Mouse (Mus musculus): ENCODE results near the gene Ctla4.

The Ctla4 gene

DNA sequence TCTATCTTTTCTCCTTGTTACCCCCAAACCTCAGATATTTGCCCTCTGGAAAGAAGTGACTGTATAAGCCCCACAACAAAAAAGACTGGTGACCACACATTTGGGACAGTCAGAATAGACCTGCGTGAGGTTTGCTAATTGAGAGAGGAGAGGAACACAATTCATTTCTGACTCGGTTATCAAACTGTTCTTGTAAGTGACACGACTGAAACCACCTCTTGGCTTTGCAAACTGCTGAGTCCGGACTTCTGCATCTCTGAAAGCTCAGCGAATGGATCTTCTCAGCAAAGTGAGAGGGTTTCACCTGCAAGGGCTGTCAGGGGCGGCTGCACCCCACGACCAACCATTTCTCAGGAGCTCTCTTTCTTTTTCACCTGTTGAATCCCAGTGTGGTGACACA lies 43.6 kb downstream of the Ctla4 start:
- no peak for DNase-seq

GRCm38 (mm10) chr1:60935968-60936581 lies 49.3 kb downstream of the Ctla4 start:
- no peak for DNase-seq

GRCm38 (mm10) chr1:60936963-60937711 lies 50.3 kb downstream of the Ctla4 start:
- DNase-seq, result no peak

DNA sequence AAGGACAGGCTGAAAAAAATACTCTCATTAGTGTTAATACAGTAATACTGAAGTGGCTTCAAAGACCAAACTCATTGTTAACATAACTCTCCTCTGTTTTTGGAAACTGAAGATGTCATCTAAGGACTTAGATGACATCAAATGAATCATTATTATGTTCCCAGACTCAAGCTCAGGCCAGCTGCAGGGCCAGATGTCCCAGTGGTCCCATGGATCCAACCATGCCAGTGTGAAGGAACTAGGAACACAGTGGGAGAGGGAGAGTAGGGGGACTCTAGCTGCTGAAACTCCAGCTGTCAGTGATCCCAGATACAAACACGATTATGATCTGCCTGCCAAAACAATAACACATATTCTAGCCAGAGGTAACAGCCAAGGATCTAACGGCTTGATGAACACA lies 51.5 kb downstream of the Ctla4 start:
- DNase-seq, result no peak

GRCm38 (mm10) chr1:60938974-60939373 lies 52.2 kb downstream of the Ctla4 start:
- DNase-seq, result no peak

DNA sequence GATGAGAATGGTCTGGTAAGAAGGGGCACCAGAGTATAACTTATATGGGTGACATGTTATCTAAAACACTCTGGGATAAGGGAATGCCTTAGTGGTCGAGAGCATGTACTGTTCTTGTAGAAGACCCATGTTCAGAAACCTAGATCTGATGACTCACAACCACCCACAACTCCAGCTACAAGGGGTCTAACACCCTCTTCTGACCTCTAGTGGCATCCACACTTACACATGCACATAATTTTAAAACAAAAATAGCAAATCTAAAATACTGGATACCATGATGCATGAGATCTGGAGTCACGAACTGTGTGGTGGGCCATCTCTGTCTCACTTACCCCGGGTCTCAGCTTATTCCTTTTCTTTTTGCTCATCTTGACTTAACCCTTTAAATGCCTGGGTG lies 53.2 kb downstream of the Ctla4 start:
- DNase-seq, result no peak

DNA sequence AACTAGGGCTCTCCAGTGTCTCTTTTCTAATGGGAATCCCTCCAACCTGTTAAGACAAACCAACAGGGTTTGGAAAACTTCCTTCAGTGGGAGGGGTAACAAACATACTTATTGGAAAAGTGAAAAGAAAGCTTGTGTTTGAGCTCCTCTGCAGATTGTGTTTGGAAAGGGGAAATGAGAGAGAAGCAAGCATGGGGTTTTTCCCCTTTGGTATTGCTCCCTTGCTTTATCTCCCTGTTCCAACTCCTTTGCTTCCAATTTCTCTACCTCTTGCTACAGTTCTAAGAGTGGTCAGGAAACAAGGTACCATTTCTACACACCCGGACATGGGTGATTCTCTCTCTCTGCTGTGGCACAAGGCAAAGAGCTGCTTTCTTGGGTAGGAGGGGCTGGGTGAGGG lies 53.8 kb downstream of the Ctla4 start:
- no peak for DNase-seq

DNA sequence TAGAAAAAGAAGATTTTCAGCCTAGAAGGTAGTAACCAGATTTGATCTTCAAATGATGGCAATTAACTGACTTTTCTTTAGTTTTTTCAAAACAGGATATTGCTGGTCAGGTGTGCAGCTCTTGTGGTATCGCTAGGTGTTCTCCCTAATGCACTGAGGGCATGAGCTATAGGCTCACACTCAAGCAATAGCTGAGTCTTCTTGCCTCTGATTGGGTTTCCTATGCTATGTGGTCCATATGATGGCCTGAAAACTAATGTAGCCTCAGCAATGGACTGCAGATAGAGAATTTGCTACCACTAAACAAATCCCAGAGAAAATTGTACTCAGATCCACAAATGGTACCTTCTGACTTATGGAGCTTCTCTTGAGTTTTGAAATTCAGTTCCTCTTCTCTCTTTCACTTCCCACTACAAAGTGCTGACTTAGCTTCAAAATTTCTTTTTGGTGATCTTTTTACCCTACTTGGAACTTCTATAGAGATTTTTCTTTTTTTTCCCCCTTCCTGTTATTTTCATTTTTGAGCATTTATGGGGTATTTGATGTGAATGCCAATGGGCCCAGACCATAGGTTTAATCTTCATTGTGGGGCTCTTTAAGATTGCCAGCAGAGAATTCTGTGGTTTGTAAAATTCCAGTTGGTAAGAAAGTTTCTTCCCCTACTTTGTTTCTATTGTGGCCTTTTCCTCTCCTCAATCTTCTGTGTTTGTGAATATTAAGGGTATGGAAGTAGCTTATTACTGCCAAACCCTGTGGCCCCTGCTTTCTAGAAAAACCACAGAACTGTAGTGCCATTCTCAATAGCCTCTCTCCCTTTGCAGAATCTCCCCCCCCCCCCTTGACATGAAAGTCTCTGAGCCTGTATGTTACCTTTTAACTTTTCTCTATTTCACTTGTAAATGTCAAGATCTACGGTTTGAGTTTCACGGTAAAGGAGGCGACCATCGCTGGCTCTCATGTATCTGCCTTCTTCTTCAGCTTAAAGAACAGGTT lies 54.6 kb downstream of the Ctla4 start:
- no peak for DNase-seq

DNA sequence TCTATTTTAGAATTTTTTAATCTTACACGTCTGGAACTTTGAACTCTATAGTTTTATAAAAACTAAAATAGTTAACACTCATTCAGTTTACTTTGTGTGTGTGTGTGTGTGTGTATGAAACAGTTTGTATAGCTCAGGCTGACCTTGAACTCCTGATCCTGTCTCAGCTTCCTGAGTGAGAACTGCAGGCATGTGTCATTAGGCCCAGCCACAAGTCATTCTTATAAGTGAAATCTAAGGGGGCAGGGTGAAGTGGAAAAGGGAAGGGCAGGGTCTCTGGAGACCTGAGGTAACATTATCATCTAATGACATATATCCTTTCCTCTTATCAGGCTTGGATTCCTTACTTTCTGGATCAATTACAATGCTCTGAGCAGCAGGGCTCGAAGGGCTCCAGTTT lies 56.1 kb downstream of the Ctla4 start:
- DNase-seq, result no peak

- DNase-seq, result no peak
Measured at GRCm38 (mm10) chr1:60945633-60946401, 59.0 kb downstream of the Ctla4 start.

DNA sequence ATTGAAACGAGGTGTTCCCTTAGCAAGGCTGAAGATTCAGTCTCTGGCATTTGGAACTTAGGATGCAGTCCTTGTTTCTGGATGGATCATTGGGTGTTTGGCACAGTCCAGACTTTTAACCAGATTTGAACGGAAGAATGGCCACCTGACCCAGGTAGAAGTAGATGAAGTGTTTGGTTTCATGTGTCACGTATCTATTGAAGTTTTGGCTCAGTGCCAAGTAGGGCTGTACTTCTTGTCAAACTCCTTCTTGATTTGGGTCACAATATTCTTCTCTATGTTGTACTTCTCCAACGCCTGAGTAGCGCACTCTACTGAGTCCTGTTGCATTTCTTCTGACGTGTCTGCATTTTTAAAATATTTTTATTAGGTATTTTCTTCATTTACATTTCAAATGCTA lies 61.3 kb downstream of the Ctla4 start:
- no peak for DNase-seq

- DNase-seq, result no peak
Measured at GRCm38 (mm10) chr1:60952958-60953357, 66.2 kb downstream of the Ctla4 start.

GRCm38 (mm10) chr1:60953686-60954085 lies 66.9 kb downstream of the Ctla4 start:
- no peak for DNase-seq

DNA sequence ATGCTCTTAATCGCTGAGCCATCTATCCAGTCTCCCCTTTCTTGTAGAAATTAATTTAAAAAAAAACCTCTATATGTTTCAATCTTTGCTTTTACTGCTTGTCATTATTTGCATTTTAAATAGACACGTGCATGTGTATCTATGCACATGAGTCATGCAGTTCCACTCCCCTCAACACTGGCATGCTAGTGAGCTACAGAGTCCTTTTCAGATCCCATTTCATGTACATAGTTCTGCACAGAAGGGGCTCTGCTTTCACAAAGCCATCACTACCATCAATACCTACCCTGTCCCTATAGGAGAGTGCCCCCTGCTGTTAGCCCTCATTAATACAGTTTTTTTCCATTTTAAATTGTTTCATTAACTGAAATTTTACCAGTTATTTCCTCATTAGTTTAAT lies 68.0 kb downstream of the Ctla4 start:
- no peak for DNase-seq

- no peak for DNase-seq
Measured at GRCm38 (mm10) chr1:60955186-60955585, 68.4 kb downstream of the Ctla4 start.

DNA sequence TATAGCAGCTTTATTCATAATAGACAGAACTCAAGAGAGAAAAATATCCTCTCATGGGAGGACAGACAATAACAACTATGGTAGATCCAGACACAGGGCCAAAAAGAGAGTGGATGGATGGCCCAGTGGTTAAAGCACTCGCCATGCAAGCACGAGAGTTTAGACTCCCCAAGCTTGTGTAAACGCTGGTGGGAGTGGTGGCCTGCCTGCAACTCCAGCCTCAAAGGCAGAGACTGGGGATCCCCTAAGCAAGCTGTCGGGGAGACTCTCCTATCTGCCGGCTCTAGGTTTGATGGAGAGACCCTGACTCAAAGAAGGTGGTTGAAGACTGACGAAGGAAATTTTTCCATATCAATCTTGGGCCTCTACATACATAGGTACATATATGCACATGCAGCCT lies 69.4 kb downstream of the Ctla4 start:
- no peak for DNase-seq

DNA sequence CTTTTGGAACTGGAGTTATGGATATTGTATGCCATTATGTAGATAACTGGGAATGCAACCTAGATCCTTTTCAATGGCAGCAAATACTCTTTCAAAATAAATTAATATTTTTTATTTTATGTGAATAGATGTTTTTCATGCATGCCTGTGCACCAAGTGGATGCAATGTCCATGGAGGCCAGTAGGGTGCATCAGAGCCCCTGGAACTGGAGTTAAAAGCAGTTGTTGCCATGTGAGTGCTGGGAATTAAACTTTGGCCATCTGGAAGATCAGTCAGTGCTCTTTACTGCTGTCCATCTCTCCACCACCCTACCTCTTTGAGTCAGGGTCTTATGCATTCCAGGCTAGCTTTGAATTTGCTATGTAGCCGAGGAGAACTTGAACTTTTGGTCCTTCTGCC lies 71.5 kb downstream of the Ctla4 start:
- DNase-seq, result no peak

DNA sequence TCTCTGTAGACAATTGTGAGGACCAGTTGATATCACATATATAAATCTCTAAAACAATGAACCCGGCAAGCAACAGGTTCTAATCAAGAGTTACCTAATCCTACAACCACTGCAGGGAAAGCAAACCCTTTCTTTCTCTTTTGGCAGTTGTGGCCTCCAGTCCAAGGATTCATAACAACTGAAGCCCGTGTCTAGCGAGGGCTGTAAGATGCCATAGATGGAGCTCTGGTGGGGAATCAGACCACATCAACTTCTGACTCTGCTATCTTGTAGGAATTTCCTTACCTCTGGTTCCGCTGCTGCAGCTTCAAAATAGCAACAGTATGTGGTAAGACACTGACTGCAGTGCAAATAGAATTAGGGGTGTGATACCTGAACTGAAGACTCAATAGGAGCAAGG lies 72.4 kb downstream of the Ctla4 start:
- DNase-seq, result no peak

- DNase-seq, result peak; percentile 18
Measured at GRCm38 (mm10) chr1:60960451-60960850, 73.7 kb downstream of the Ctla4 start.

DNA sequence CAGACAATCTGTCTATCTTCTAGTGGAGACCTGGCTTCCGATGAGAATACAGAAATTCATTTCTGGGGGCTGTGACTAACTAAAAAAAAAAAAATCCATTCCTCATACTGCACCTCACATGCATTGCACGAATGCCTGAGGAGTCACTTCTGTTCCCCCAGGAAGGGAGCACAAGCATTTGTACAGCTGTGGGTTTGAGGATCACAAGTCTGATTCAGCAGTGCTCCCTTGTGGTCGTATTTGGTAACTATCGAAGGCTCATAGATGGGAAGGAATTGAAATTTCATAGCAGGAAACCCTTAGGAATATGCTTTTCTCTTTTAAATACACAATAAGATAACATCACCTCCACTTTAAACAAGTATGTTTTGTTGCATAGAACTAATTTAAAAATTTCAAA lies 74.3 kb downstream of the Ctla4 start:
- peak; percentile 36 for DNase-seq

DNA sequence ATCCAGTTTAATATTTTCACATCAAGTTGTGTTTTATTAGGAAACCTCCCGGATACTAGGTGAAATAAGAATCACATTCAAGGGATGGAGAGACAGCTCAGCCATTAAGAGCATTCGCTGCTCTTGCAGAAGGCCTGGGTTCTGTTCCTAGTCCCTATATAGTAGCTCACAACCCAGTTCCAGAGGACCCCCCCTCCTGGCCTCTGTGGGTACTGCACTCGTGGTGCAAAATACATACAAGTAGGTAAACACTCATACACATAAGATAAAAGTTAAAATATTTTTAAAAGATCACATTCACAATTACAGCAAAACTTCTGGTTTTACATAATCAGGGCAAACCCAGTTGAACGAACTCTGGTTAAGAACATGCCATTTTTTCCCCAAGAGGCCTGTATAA lies 75.3 kb downstream of the Ctla4 start:
- no peak for DNase-seq

All from kidney, adult 18-20 months (tissue).